Mouse (Mus musculus): ENCODE measurements around the gene Sapcd2. TPM values are rescaled to one million over a fixed set of nuclear protein-coding genes. Genes with fewer than 3 reads are reported as not detected.

Gene Sapcd2
- polyA plus RNA-seq, 1 experiment from 2014 or later, result 15.4 TPM

DNA sequence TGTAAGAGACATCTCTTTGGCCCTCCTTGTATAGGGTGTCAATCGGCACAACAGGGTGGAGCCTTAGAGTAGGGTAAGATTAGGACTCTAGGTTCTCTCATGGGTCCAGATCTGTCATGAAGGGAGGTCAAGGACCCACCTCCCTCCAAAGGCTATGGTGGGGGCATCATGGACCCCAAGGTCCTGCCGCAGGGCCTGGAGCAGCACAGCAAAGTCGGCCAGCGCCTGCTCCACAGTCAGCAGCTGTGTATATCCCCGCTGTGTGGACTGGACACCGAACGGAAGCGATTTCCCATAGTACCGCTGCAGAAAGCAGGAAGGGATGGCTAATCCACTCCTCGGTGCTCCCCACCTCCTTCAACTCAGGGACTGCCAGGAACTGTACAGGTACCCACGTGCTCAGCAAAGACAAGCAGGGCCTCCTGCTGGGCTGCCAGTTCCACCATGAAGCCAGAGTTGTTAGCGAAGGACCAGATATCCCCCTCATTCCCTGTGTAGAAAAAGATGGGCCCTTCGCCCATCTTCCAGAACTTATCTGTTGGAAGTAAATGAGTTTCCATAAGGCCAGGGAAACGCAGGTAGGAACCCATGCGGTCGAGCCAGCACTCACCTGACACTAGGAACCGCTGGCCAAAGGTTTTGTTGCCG, 16.6 kb upstream of the Sapcd2 start:
- Histone ChIP-seq H3K4me1 (replicated peaks) (peaks cover 14% of the 10 kb centered on the region), H3K4me2 (peak overlapping the region; percentile 71), H3K36me3 (peaks cover 20% of the 10 kb centered on the region), H3K9ac (peak overlapping the region; percentile 31; the same call in 1 of the 2 replicates), H3K4me3 (peak overlapping the region; percentile 51), H3K27ac (no peak overlapping the region), H3K9me3 (replicated peaks) (no peaks in the 10 kb centered on the region), H3K27me3 (no peaks in the 10 kb centered on the region)
- WGBS, result 38% methylated on average over 18 of the region's 18 CpGs
- ATAC-seq (replicated peaks; ENCODE audit: insufficient number of reproducible peaks, insufficient read depth, low FRiP score, low read depth), result 0 out of 2 replicates have a peak, but pooled peaks have one; percentile 2

DNA sequence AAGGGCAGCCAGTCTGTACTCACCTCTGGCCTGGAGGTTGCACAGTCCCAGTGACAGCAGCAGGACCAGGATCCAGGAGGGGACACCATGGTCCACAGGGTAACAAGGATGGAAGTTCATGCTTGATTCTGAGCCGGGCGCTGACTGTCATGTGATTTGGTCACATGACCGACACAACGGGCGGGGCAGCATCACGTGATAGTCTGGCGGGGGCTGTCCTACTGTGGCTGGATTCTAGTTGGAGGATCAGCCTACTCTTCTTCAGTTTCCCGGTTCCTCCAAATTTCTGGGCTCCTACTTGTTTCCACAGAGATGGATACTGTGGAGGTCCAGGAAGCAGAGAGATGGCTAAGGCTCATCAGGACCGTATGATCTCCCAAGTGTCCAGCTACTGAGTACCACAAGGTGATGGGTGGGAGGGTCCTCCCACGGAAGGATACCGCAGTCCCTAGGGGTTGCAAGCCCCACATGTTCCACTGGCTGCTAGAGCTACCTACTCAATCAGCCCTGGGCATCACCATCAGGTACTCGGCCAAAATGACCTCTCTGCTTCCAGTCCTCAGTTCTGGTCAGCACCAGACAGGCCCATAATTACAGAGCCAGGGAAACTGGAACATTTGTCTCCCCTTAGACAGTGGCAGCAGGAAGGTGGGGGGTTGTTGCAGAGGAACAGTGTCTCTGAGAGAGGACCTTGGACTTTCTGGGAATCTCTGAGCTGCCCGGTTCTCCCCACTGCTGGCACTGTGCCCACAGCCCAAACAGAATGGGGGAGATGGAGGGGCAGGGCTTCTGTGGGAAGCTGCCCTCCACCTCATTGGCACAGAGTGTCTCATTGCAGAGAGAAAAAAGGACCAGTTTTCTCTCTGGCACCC, 15.7 kb upstream of the Sapcd2 start, which contains the start of gene Dpp7:
TSS of gene Dpp7 (minus strand) at position 152 of the 872 bp plus-strand sequence.
- WGBS, result 4% methylated on average over 13 of the region's 13 CpGs
- H3K4me3 ChIP-seq, result peak within 1 kb of the TSS; percentile 51
- H3K9ac ChIP-seq, result peak within 1 kb of the TSS; percentile 31
- H3K36me3 ChIP-seq, result peaks cover 11% of the 10 kb centered on the region; the same call in 1 of the 2 replicates
- no peaks in the 10 kb centered on the region for H3K9me3 ChIP-seq (replicated peaks)
- H3K4me2 ChIP-seq, result peak within 1 kb of the TSS; percentile 71
- no peaks in the 10 kb centered on the region for H3K27me3 ChIP-seq
- H3K4me1 ChIP-seq (replicated peaks), result peaks cover 14% of the 10 kb centered on the region
- ATAC-seq (replicated peaks; ENCODE audit: insufficient number of reproducible peaks, insufficient read depth, low FRiP score, low read depth), result peak; percentile 56
- no peak within 1 kb of the TSS for H3K27ac ChIP-seq

DNA sequence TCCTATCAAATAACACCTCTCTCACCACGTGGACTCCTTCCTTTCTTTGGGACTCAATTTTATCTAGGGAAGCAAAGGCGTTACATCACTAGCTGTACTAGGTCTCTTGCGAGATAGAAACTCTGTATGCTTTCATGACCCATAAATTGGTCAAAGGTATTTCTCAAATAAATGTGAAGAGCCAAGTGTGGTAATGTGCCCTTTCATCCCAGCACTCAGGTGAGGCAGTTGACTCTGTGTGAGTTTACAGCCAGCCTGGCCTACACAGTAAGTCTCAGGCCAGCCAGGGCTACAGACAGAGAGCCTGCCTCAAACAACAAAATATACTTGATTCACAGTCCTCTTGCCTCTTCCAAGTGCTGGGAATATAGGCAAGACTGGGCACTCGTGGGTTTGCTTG, 12.3 kb upstream of the Sapcd2 start:
- Histone ChIP-seq H3K9ac (no peak overlapping the region), H3K9me3 (replicated peaks) (no peaks in the 10 kb centered on the region), H3K4me3 (no peak overlapping the region), H3K4me1 (replicated peaks) (peaks cover 17% of the 10 kb centered on the region), H3K4me2 (no peak overlapping the region), H3K27ac (no peak overlapping the region), H3K36me3 (peaks cover 3% of the 10 kb centered on the region; the same call in 1 of the 2 replicates), H3K27me3 (peaks cover 5% of the 10 kb centered on the region; the same call in 1 of the 2 replicates)
- ATAC-seq (replicated peaks; ENCODE audit: insufficient number of reproducible peaks, insufficient read depth, low FRiP score, low read depth), result no peak
- WGBS, result 65% methylated on average over 4 of the region's 4 CpGs

DNA sequence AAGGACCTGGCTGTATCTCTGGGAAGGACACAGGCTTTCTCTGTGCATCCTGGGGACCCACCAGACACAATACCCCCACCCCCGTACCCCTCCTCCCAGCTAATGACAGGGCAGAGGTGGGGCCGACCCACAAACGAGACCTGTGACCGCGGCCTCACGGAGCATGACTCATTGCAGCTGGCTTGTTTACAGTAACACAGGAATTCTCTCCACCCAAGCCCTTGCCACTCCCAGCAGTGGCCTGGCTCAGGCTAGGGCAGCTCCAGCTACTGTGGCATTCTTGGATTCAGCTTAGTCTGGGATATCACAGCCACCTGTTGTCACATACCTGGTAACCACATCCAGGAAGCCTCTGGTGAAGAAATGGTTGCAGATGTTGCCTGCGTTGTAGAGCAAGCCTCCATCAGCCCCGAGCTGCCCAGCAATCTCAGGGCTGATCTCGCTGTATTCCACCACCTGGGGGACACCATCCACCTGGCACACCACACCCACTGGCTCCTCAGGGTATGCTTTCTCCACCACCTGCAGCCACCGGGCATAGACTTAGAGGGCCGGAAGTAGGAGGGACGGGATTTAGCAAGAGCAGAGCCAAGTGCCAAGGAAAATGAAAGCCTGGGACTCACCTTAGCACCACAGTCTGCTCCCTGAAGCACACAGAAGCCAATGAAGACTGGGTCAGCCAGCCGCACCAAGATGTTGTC, 8.5 kb upstream of the Sapcd2 start:
- Histone ChIP-seq H3K36me3 (peaks cover 3% of the 10 kb centered on the region; the same call in 1 of the 2 replicates), H3K9ac (no peak overlapping the region), H3K27me3 (peaks cover 21% of the 10 kb centered on the region), H3K27ac (no peak overlapping the region), H3K4me1 (replicated peaks) (peaks cover 9% of the 10 kb centered on the region), H3K4me2 (no peak overlapping the region), H3K9me3 (replicated peaks) (no peaks in the 10 kb centered on the region), H3K4me3 (no peak overlapping the region)
- no peak for ATAC-seq (replicated peaks; ENCODE audit: insufficient number of reproducible peaks, insufficient read depth, low FRiP score, low read depth)
- WGBS, result 48% methylated on average over 13 of the region's 13 CpGs

DNA sequence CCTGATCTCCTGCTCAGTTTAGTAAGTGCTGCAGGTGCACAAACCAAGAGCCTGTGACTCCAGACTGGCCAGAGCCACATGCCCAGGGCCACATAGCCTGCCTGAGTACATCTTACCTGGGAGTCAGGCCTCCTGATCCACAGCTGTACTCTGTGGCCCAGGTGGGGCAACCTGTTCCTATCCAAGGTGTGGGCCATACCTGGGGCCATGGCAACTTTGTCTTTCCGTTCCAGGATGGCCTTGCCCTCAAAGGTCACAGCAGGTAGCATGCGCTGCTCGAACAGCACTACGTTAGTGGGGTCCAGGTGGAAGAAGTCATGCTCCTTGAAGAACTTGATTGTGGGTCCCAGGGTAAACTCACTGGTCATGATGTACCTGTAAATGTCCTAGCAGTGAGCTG, 7.8 kb upstream of the Sapcd2 start:
- peaks cover 3% of the 10 kb centered on the region; the same call in 1 of the 2 replicates for H3K36me3 ChIP-seq
- peaks cover 25% of the 10 kb centered on the region for H3K27me3 ChIP-seq
- peak overlapping the region; percentile 62 for H3K4me3 ChIP-seq
- no peaks in the 10 kb centered on the region for H3K9me3 ChIP-seq (replicated peaks)
- H3K27ac ChIP-seq, result no peak overlapping the region
- H3K4me2 ChIP-seq, result peak overlapping the region; percentile 91
- ATAC-seq (replicated peaks; ENCODE audit: insufficient number of reproducible peaks, insufficient read depth, low FRiP score, low read depth), result no peak
- peaks cover 9% of the 10 kb centered on the region for H3K4me1 ChIP-seq (replicated peaks)
- H3K9ac ChIP-seq, result no peak overlapping the region
- WGBS, result 91% methylated on average over 4 of the region's 4 CpGs

DNA sequence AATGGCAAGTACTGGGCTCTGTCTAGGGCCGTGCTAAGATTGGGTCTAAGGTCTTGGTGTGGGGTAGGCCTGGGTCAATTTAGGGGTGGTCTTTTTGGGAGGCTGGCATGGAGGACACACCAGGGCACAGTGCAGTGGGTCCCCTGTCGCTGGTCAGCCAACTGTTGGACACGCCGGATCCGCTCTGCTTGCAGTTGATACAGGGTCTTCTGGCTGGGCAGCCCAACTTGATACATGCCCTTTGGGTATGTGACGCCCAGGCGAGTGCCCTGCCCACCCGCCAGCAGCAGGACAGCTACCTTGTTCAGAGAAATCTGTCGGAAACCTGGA, 7.4 kb upstream of the Sapcd2 start:
- peaks cover 25% of the 10 kb centered on the region for H3K27me3 ChIP-seq
- H3K9me3 ChIP-seq (replicated peaks), result no peaks in the 10 kb centered on the region
- peak overlapping the region; percentile 62 for H3K4me3 ChIP-seq
- peaks cover 9% of the 10 kb centered on the region for H3K4me1 ChIP-seq (replicated peaks)
- peak overlapping the region; percentile 72 for H3K9ac ChIP-seq
- no peak; the same call in 1 of the 2 replicates for ATAC-seq (replicated peaks; ENCODE audit: insufficient number of reproducible peaks, insufficient read depth, low FRiP score, low read depth)
- H3K36me3 ChIP-seq, result peaks cover 3% of the 10 kb centered on the region; the same call in 1 of the 2 replicates
- H3K4me2 ChIP-seq, result peak overlapping the region; percentile 91
- 37% methylated on average over 9 of the region's 9 CpGs for WGBS
- H3K27ac ChIP-seq, result no peak overlapping the region

DNA sequence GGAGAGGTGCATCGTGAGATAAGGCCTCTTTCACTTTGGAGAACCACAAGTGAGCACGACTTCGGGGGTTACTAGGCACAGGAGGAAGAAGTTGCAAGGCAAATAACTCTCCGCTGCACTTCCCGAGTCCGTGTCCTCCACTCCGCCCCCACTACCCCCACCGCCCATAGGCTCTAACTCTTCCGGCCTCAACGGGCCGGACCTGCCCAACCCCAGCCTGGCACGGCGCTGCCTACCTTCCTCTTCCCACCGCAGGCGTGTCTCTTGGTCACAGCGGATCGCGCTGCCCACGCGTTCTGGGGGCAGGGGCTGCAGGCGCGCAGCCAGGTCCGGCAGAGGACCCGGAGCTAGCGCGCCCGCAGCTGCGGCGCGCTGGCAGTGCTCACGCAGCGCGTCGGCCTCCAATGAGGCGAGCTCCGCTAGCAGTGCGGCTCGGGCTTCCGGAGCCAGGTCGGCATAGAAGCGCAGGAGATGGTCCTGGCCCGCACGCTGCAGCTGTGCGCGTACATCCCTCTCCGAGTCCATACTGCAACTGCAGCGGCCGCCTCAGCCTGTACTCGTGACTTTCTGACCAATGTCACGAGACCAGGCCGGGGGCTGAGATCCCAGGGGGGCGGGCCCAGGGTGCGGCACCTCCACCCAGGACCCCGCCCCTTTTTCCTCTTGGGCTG, 6.9 kb upstream of the Sapcd2 start, which contains the start of gene Uap1l1:
TSS of gene Uap1l1 (minus strand) at position 592 of the 671 bp plus-strand sequence.
- Histone ChIP-seq H3K9me3 (replicated peaks) (no peaks in the 10 kb centered on the region), H3K4me2 (peak within 1 kb of the TSS; percentile 91), H3K4me3 (peak within 1 kb of the TSS; percentile 62), H3K36me3 (peaks cover 3% of the 10 kb centered on the region; the same call in 1 of the 2 replicates), H3K27ac (peak within 1 kb of the TSS; percentile 32), H3K27me3 (peaks cover 25% of the 10 kb centered on the region), H3K9ac (peak within 1 kb of the TSS; percentile 72), H3K4me1 (replicated peaks) (peaks cover 9% of the 10 kb centered on the region)
- peak; percentile 85 for ATAC-seq (replicated peaks; ENCODE audit: insufficient number of reproducible peaks, insufficient read depth, low FRiP score, low read depth)
- WGBS, result under 1% methylated on average over 54 of the region's 54 CpGs

DNA sequence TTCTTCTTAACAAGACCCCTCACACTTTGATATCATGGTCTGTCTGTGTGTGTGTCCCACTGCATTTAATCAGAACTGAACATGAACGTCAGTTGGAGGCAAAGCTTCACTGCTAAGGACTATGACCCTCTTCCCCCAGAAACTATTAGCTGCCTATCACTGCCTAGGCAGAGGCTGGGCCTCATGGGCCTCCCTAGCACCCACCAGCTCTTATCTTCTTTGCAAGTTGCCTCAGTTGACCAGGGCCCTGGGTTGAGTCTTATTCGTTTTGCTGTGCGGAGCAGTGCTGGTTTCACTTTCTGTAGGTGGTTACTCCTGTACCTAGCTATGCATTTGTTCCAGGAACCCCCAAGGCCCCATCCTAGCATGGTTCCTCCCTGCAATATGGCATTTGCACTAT, 2.1 kb upstream of the Sapcd2 start:
- ATAC-seq (replicated peaks; ENCODE audit: insufficient number of reproducible peaks, insufficient read depth, low FRiP score, low read depth), result no peak
- WGBS, result 79% methylated on average over 3 of the region's 3 CpGs

DNA sequence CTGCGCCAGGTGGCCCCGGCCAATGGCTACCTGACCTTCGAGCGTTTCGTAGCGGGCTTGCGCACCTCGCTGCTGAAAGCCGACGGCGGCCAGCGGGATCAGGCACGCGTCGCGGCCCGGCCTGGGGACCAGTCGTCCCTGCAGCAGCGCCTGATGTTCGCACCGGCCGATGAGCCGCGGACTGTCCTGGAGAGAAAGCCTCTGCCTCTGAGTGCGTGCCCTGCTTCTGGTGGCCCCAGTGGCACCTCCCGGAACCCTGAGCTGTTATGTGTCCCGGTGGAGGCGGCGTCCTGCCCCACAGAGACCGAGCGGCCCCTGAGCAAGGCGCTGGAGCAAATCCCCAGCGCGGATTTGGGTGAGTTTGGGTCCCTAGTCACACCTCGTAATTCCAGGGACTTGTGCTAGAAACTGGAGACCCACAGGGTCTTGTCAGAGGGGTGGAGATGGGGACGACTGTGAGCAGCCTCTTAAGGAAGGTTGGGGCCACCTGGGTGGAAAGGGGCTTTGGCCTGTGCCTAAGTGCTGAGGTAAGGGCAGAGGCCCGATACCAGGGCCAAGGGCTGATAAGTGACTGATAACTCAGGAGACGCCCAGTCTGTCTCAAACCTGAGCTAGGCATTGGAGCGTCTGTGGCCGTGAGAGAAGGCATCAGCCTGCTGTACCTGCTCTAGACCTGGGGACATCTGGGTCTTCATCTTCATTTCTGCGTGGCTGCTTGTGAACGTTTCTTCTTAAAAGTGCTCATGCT, 697 bp downstream of the Sapcd2 start:
- Histone ChIP-seq H3K27me3 (peaks cover 10% of the 10 kb centered on the region), H3K4me3 (peak overlapping the region; percentile 84), H3K27ac (no peak overlapping the region), H3K36me3 (peaks cover 12% of the 10 kb centered on the region), H3K4me2 (peak overlapping the region; percentile 99), H3K9ac (peak overlapping the region; percentile 65), H3K9me3 (replicated peaks) (no peaks in the 10 kb centered on the region), H3K4me1 (replicated peaks) (peaks cover 24% of the 10 kb centered on the region)
- WGBS, result 2% methylated on average over 42 of the region's 42 CpGs
- no peak for ATAC-seq (replicated peaks; ENCODE audit: insufficient number of reproducible peaks, insufficient read depth, low FRiP score, low read depth)

More for the DNA sequence above, 2.1 kb upstream of the Sapcd2 start:
- no peak overlapping the region for H3K9ac ChIP-seq
- no peak overlapping the region for H3K4me2 ChIP-seq
- no peaks in the 10 kb centered on the region for H3K9me3 ChIP-seq (replicated peaks)
- H3K36me3 ChIP-seq, result no peaks in the 10 kb centered on the region; the same call in 1 of the 2 replicates
- H3K27me3 ChIP-seq, result peaks cover 24% of the 10 kb centered on the region
- peaks cover 29% of the 10 kb centered on the region for H3K4me1 ChIP-seq (replicated peaks)
- H3K4me3 ChIP-seq, result no peak overlapping the region
- no peak overlapping the region for H3K27ac ChIP-seq

DNA sequence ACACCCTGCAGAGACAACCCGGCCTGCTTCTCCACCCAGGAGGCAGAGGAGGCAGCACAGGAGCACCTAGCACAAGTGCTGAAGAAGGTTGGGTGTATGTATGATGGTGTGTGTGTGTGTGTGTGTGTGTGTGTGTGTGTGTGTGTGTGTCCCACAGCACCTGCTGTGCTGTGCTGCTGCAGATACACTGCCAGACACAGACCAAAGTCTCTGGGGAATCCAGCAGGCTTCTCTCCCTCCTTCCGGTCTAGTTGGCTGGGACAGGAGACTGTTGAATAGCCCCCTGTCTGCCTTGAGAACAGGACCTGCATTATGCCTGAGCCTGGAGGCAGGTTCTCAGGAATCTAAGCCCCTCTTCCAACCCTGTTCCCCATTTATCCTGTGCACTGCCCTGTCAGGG, 1.3 kb downstream of the Sapcd2 start:
- Histone ChIP-seq H3K27ac (no peak overlapping the region), H3K4me2 (peak overlapping the region; percentile 99), H3K9me3 (replicated peaks) (no peaks in the 10 kb centered on the region), H3K36me3 (peaks cover 12% of the 10 kb centered on the region), H3K4me3 (peak overlapping the region; percentile 84), H3K4me1 (replicated peaks) (peaks cover 24% of the 10 kb centered on the region), H3K27me3 (peaks cover 9% of the 10 kb centered on the region), H3K9ac (peak overlapping the region; percentile 65)
- no peak for ATAC-seq (replicated peaks; ENCODE audit: insufficient number of reproducible peaks, insufficient read depth, low FRiP score, low read depth)
- WGBS, result 61% methylated on average over 2 of the region's 2 CpGs
